Mouse (Mus musculus): ENCODE results near the gene Gm11214.

- TF ChIP-seq CTCF (IDR thresholded peaks at IDR 0.05; ENCODE audit: insufficient read depth, low read depth, low read length) (no peak), POLR2A (IDR thresholded peaks at IDR 0.05; ENCODE audit: insufficient read depth, low read depth, low read length) (no peak)
Measured at GRCm38 (mm10) chr4:63659775-63660174, 3.4 kb downstream of the Gm11214 start.

Data from olfactory bulb, adult 2 months (tissue).